Mouse (Mus musculus): Measurements from ENCODE around the gene Soat2. TPM values are rescaled to one million over a fixed set of nuclear protein-coding genes. Genes with fewer than 3 reads are reported as not detected.

Gene Soat2
- total RNA-seq, 2 experiments from 2014 or later = not detected

GRCm38 (mm10) chr15:102177417-102177816, 27.1 kb downstream of the Soat2 start:
- intact Hi-C loops (cut with DNase I) = no loop called here
- no peak for DNase-seq (ENCODE audit: low spot score in 2 of 2)

GRCm38 (mm10) chr15:102178279-102178678, 28.0 kb downstream of the Soat2 start:
- intact Hi-C loops (cut with DNase I) = loop anchor here (1.0 kb wide), 1 partner anchor 46 kb away; no protein-coding TSS in a partner anchor
- DNase-seq (ENCODE audit: low spot score in 2 of 2) = peak; percentile 63 to 84

GRCm38 (mm10) chr15:102179106-102179505, 28.8 kb downstream of the Soat2 start:
- DNase-seq (ENCODE audit: low spot score in 2 of 2) = no peak
- intact Hi-C loops (cut with DNase I) = no loop called here

GRCm38 (mm10) chr15:102179924-102180323, 29.6 kb downstream of the Soat2 start:
- intact Hi-C loops (cut with DNase I) = no loop called here
- DNase-seq (ENCODE audit: low spot score in 2 of 2) = no peak

- DNase-seq (ENCODE audit: low spot score in 2 of 2) = no peak
- intact Hi-C loops (cut with DNase I) = no loop called here
These were observed 32.8 kb downstream of the Soat2 start for GRCm38 (mm10) chr15:102183076-102183475.

GRCm38 (mm10) chr15:102186239-102186638, 35.9 kb downstream of the Soat2 start:
- intact Hi-C loops (cut with DNase I) = no loop called here

GRCm38 (mm10) chr15:102188096-102188495, 37.8 kb downstream of the Soat2 start:
- intact Hi-C loops (cut with DNase I) = no loop called here
- no peak for DNase-seq (ENCODE audit: low spot score in 2 of 2)

More at GRCm38 (mm10) chr15:102186239-102186638, 35.9 kb downstream of the Soat2 start:
- no peak for DNase-seq (ENCODE audit: low spot score in 2 of 2)

- intact Hi-C loops (cut with DNase I) = no loop called here
- DNase-seq (ENCODE audit: low spot score in 2 of 2) = no peak
These were observed 38.6 kb downstream of the Soat2 start for GRCm38 (mm10) chr15:102188883-102189282.

- DNase-seq (ENCODE audit: low spot score in 2 of 2) = no peak
- intact Hi-C loops (cut with DNase I) = no loop called here
These were observed 41.4 kb downstream of the Soat2 start for GRCm38 (mm10) chr15:102191699-102192098.

- DNase-seq (ENCODE audit: low spot score in 2 of 2) = no peak
- intact Hi-C loops (cut with DNase I) = no loop called here
These were observed 42.0 kb downstream of the Soat2 start for GRCm38 (mm10) chr15:102192271-102192812.

GRCm38 (mm10) chr15:102192820-102193386, 42.6 kb downstream of the Soat2 start:
- intact Hi-C loops (cut with DNase I) = no loop called here

GRCm38 (mm10) chr15:102193652-102194051, 43.3 kb downstream of the Soat2 start:
- no peak for DNase-seq (ENCODE audit: low spot score in 2 of 2)
- intact Hi-C loops (cut with DNase I) = no loop called here

More at GRCm38 (mm10) chr15:102192820-102193386, 42.6 kb downstream of the Soat2 start:
- no peak for DNase-seq (ENCODE audit: low spot score in 2 of 2)

- intact Hi-C loops (cut with DNase I) = no loop called here
- no peak for DNase-seq (ENCODE audit: low spot score in 2 of 2)
These were observed 44.1 kb downstream of the Soat2 start for GRCm38 (mm10) chr15:102194439-102194838.

GRCm38 (mm10) chr15:102195373-102195772, 45.0 kb downstream of the Soat2 start:
- no peak for DNase-seq (ENCODE audit: low spot score in 2 of 2)
- intact Hi-C loops (cut with DNase I) = no loop called here

GRCm38 (mm10) chr15:102198841-102199240, 48.5 kb downstream of the Soat2 start:
- DNase-seq (ENCODE audit: low spot score in 2 of 2) = no peak
- intact Hi-C loops (cut with DNase I) = no loop called here

GRCm38 (mm10) chr15:102202971-102203834, 52.9 kb downstream of the Soat2 start, which contains the start of gene Zfp740:
Gene Zfp740 (plus strand): TSS chr15:102203249.
- intact Hi-C loops (cut with DNase I) = no loop called here
- DNase-seq (ENCODE audit: low spot score in 2 of 2) = peak; percentile 95

- intact Hi-C loops (cut with DNase I) = no loop called here
- peak; percentile 70 to 73 for DNase-seq (ENCODE audit: low spot score in 2 of 2)
These were observed 53.6 kb downstream of the Soat2 start for GRCm38 (mm10) chr15:102203835-102204381.

- intact Hi-C loops (cut with DNase I) = no loop called here
These were observed 54.6 kb downstream of the Soat2 start, which contains the start of gene Csad for GRCm38 (mm10) chr15:102204674-102205505. Gene Csad (minus strand): TSS chr15:102204724.

GRCm38 (mm10) chr15:102205779-102206178, 55.5 kb downstream of the Soat2 start:
- intact Hi-C loops (cut with DNase I) = no loop called here
- DNase-seq (ENCODE audit: low spot score in 2 of 2) = peak; percentile 62 to 67

More at GRCm38 (mm10) chr15:102204674-102205505, 54.6 kb downstream of the Soat2 start, which contains the start of gene Csad:
- no peak for DNase-seq (ENCODE audit: low spot score in 2 of 2)
